Mouse (Mus musculus): ENCODE data around the gene Olfr1168.
"Not testable (repeated sequence)": the region's sequence is repeated elsewhere in the genome, so short reads cannot be mapped to it uniquely, and the experiment has no call there.

Olfr1168 gene

DNA sequence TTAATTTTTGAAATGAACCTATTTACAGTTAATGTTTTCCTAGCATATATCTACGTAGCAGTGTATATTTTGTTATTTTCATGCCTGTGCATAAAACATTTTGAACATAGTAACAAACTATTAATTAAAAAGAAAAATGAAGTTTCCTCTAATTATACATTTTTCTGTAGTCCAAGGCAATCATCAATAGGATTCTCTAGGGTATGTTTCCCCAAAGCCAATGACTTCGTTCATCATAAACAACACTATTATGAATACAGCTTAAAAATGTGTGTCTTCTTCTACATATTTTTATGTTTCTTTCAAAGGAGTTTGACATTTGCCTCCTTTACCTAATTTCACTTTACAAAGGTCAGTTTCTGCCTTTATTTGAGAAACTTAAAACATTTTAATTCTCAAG, at the start of gene Olfr1168:
Gene Olfr1168 (plus strand): TSS at position 301 of the 400 bp plus-strand sequence.
- DNase-seq (ENCODE audit: low spot score), result no peak

- not testable (repeated sequence) for DNase-seq (ENCODE audit: low spot score)
Measured at GRCm38 (mm10) chr2:88155093-88155492, 26.6 kb upstream of the Olfr1168 start, which contains the start of gene Olfr1167. Gene Olfr1167, minus strand, starts transcription at chr2:88155193.

DNA sequence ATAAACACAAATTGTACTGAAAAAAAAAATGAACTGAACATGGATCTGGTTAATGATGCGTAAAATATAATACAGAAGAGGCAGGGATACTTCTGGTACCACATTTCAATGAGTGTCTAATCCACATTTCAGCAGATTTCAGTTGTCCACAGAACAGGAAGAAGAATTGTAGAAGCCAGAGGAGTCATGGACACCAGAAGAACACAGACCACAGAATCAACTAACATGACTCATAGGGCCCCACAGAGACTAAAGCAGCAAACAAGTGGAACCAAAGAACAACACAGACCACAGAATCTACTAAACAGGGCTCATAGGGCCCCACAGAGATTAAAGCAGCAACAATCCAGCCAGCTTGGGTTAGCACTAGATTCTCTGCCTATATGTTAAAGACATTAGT, 39.1 kb downstream of the Olfr1168 start:
- no peak for DNase-seq (ENCODE audit: low spot score)

DNA sequence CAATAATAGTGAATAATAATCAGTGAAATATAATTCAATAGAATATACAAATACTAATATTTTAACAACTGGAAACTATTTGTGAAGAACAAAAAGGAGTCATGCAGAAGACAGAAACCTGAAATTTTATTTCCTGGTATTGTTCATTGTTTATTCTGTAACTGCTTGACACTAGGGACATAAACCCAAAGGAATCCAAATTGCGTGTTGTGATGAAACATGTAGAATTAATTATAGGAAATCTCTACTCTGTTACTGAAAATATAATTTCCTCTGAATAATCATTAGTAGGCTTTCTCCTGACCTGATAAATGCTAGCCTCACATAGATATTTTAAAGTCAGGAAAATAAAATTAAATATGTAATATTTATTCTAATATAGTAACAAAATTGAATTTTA, 46.6 kb downstream of the Olfr1168 start, which contains the start of gene Olfr1170:
Gene Olfr1170 (minus strand): TSS at position 101 of the 400 bp plus-strand sequence.
- DNase-seq (ENCODE audit: low spot score), result no peak
